Mouse (Mus musculus) spleen, adult 12 weeks (tissue): ENCODE results near the gene Ywhag.

Source experiments
- DNase-seq: peaks from one replicate; pipeline ENCODE4 v3.0.0; 2022; ENCODE audit warnings: low spot score

Gene Ywhag

DNA sequence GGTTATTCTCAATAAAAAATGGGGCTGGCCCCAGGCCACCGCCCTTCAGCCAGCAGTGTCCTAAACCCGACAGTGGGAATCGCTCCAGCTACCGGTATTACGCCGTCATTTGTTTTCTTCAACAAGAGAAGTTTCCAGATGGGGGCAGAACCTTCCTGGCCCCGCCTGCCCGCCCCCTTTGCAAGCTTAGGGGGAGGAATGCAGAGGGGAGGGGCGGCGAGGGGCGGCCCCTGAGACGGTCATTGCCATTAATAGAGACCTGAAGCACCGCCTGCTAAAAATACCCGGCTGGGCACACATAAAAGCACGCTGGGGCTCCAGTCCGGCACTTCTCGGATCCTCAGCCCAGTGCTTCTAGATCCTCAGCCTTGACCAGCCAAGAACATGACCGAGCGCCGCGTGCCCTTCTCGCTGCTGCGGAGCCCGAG is 46.7 kb downstream of the Ywhag start, which contains the start of gene Hspb1:
Hspb1 (plus strand) TSS at position 245 of the 428 bp plus-strand sequence.
- no peak for DNase-seq

DNA sequence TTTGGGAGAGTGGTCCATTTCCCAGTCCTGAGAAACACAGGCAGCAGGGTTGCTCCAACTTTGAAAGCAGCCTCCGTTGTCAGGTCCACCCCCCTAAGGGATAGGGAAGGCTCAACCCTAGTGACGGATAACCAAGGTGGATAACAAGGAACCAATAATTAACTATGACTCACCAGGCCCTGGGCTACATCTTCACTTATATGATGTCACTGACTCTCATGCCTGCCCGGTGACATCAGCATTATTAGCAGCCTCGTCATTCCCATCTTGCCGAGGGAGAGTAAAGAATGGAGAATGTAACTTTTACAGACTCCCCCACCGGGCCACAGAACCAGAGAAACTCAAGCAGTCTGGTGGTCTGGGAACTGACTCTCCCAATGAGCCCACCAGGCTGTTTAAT is 49.8 kb downstream of the Ywhag start:
- DNase-seq: no peak

DNA sequence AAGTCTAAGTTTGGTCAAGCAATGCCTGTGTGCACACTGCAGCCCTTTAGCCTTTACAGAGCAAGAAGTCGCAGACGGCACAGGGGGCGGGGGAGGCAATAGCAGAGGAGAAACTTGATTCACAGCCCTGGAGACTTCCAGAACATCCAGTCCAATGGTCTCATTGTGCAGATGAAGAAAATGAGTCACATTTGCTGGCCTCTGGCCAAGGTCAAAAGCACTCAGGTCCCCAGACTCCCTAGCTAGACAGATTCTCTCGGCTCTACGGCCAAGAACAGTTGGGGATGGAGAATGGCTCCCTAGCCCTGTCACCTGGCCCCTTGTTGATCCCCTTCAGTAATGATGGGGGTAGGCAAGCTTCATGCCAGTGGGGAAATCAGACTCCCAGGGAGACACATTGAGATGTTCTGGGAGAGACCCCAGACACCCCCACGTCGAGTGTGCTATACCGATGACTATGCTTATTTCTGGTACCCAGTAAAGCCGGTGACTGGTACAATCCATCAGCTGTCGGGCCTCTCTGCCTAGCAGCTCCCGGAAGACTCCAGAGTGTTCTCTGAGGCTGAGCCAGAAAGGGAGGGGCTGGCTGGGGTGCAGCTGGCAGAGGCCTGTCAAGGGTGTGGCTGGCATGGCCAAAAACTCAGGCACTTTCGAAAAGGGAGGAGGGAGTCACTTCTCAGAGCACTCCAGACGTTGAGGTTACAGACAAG is 54.8 kb downstream of the Ywhag start:
- DNase-seq: no peak

GRCm38 (mm10) chr5:135877831-135878231 is 56.6 kb downstream of the Ywhag start:
- DNase-seq: no peak

GRCm38 (mm10) chr5:135877180-135877579 is 57.2 kb downstream of the Ywhag start:
- DNase-seq: peak; percentile 12

- no peak for DNase-seq
Measured at GRCm38 (mm10) chr5:135873753-135874152, 60.7 kb downstream of the Ywhag start.

DNA sequence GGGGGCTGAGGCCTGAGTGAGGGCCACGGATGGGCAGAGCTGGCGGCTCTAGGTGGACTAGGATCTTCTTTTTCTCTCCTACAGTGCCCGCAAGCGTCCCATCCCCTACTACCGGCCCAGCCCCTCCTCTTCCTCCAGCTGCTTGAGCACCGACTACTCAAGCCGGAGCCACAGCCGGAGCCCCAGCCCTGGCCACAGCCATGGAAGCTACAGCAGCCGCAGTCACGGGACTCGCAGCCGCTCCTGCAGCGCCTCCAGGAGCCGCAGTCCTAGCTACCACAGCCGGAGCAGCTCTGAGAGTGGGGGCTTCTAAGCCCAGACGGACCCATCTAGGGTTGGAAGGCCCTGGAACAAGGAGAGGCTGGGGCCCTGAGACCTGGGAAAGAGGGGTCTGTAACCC is 61.4 kb downstream of the Ywhag start:
- no peak for DNase-seq

- no peak for DNase-seq
Measured at GRCm38 (mm10) chr5:135870505-135870904, 63.9 kb downstream of the Ywhag start.

DNA sequence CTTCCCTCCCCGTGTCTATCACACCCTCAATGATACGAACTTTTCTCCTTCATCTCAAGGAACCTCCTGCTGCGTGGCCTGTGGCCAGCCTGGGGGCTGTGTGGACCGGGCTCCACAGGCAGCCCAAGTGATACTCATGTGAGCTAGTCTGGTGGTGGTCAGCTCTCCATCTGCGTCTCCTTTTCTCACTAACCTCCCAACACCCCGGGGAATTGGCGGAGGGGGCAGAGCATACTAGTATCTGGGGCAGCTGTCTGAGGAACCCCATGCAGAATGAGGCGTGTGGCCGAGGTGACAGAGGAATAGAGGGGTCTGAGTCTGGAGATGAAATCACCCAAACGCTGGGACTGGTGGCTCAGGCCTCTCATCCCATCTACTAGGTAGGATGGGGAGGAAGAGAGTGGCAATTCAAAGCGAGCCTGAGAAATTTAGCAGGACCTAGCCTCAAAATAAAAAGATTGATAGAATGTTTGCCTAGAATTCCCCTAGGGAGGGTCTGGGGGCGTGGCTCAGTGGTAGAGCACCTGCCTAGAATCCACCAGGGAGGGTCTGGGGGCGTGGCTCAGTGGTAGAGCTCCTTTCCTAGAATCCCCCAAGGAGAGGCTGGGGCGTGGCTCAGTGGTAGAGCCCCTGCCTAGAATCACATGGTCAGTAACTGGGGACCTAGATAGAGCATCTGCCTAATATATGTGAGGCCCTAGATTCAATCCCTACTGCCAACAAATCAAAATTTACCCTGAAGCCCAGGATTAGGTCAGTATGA is 64.6 kb downstream of the Ywhag start:
- DNase-seq: no peak

GRCm38 (mm10) chr5:135868653-135869052 is 65.8 kb downstream of the Ywhag start:
- DNase-seq: no peak

DNA sequence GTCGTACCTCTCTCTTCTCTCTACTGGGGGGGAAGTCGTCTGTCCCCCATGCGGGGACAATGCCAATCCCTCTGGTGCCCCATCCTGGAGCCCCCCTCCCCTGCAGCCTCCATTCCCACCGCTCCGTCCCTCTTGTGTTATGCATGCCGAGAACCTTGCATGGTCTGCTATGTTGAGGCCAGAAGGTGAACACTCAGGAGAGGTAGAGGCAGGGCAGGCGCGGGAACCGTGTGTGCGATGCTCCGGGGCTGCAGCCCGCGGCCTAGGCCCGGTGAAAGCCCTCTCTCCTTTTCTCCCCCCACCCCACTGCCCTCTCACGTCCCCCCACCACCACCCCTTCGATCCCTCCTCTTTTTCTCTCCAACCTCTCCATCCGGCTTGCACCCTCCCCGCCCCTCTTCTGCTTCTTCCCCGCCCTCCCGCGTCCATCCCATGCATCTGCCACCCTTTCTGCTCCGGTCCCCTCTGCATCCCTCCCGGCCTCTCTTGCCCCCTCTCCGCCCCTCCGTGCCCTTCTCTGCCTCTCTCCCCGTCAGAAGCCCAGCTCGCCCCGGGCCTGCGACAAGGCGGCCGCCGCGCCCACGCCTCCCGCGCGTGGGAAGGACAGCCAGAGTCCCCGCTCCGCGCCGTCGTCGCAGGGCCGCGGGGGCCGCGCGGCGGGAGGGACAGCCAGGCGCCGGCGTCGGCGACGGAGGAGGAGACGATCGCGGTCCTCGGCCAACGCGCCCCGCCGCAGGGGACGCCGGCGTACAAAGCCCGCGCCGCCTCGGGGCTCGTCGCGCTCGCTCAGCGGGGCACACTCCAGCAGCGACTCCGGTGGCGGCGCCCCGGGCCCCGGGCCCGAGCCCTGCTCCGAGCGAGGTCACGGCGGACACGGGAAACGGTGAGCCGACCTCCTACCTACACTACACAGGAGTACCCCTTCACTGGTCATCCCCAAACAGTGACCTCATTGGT is 66.5 kb downstream of the Ywhag start:
- no peak for DNase-seq

DNA sequence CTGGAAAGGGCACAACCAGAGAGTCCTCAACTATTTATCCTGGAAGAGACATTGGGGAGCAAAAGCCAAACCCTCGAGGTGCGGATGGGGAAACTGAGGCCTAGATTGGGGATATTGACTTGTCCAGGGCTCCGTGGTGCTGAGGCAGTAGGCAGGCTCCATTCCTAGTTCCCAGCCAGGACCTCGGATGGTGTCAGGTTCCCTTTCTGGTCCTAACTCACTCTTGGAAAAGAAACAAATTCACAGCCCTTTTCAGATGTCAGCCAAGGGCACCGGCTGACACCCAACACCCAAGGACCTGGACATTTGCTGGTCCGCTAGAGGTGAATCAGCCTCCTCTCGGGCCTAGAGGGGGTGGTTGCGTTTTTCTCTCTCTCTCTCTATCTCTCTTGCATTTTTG is 67.8 kb downstream of the Ywhag start:
- DNase-seq: no peak
